ENCODE assay signal across 19 mouse cellular contexts in genomic region chr14:85738567-85738966, GRCm38 (mm10).
A peak's percentile ranks its signal among the peaks of the same experiment; 100 is the strongest.
DNase-seq lines count a peak whose midpoint lies in the region; ATAC-seq and TF ChIP-seq lines count a peak whose summit lies in the region.
"Had no signal": no experiment of that assay in that cellular context is flagged by ENCODE, and none has a peak within 500 bp of the region (broad histone marks: within the 10 kb centered on the region; RNA-seq: fewer than 3 reads in every experiment).

No protein-coding gene starts in this region.

- peak; percentile 7 for DNase-seq in kidney, postnatal 0 days (ENCODE audit: low spot score)
- no peak for DNase-seq in kidney, postnatal 36 days
- DNase-seq in brain, embryonic 14.5 days (ENCODE audit: low read depth): peak; percentile 20
- no peak for DNase-seq in cerebellum, adult 18-20 months
- DNase-seq in layer of hippocampus, adult 11-12 months (ENCODE audit: low spot score): no peak
- DNase-seq in layer of hippocampus, postnatal 10 days (ENCODE audit: low spot score in 2 of 2): no peak
- DNase-seq: adrenal gland, postnatal 10 days; cerebellum, adult 2 months; cerebellum, postnatal 14 days; embryo, embryonic 11 days; gastrocnemius, adult 2 months; gastrocnemius, postnatal 25 days; heart, postnatal 36 days had no signal

- H3K4me3 ChIP-seq in kidney, postnatal 0 days (replicated peaks; ENCODE audit: low read depth, low read length): no peak overlapping the region
- H3K4me3 ChIP-seq in intestine, postnatal 0 days (ENCODE audit: low read depth, low read length): no peak overlapping the region
- H3K4me3 ChIP-seq: embryonic facial prominence, embryonic 15.5 days; erythroblast, embryonic 14.5 days; forebrain, embryonic 10.5 days; gastrocnemius, adult 2 months; heart, embryonic 13.5 days had no signal

- no peak overlapping the region for H3K9ac ChIP-seq in kidney, postnatal 0 days (ENCODE audit: low read depth, low read length)
- no peak overlapping the region for H3K9ac ChIP-seq in intestine, postnatal 0 days (ENCODE audit: low read depth, low read length)
- H3K9ac ChIP-seq: embryonic facial prominence, embryonic 15.5 days; heart, embryonic 13.5 days had no signal

- no peak for ATAC-seq in kidney, postnatal 0 days (replicated peaks; ENCODE audit: low FRiP score, low read depth)
- ATAC-seq in intestine, postnatal 0 days: 0 out of 2 replicates have a peak, but pooled peaks have one; percentile 36
- ATAC-seq: forebrain, embryonic 14.5 days had no signal

- no peak for TF ChIP-seq POLR2A in brain, embryonic 14.5 days (IDR thresholded peaks at IDR 0.05; ENCODE audit: borderline replicate concordance, extremely low read depth, insufficient read depth, insufficient read length, poor library complexity, severe bottlenecking)

- no peak overlapping the region for H3K27ac ChIP-seq in kidney, postnatal 0 days
- H3K27ac ChIP-seq in intestine, postnatal 0 days (ENCODE audit: low read depth, low read length): no peak overlapping the region
- H3K27ac ChIP-seq: embryonic facial prominence, embryonic 15.5 days; forebrain, embryonic 10.5 days; gastrocnemius, adult 2 months; heart, embryonic 13.5 days had no signal

- H3K4me2 ChIP-seq in kidney, postnatal 0 days (ENCODE audit: low read length): no peak overlapping the region
- no peak overlapping the region for H3K4me2 ChIP-seq in intestine, postnatal 0 days (replicated peaks; ENCODE audit: low read depth)
- H3K4me2 ChIP-seq: embryonic facial prominence, embryonic 15.5 days; heart, embryonic 13.5 days had no signal

- H3K4me1 ChIP-seq in kidney, postnatal 0 days (replicated peaks; ENCODE audit: insufficient read depth, low read length): no peaks in the 10 kb centered on the region
- no peaks in the 10 kb centered on the region for H3K4me1 ChIP-seq in intestine, postnatal 0 days (replicated peaks; ENCODE audit: control insufficient read depth, insufficient read depth, low read length)
- H3K4me1 ChIP-seq: embryonic facial prominence, embryonic 15.5 days; heart, embryonic 13.5 days had no signal

- 58% methylated on average over 4 of the region's 4 CpGs for WGBS in kidney, postnatal 0 days
- WGBS in intestine, postnatal 0 days: 34% methylated on average over 4 of the region's 4 CpGs

- H3K27me3 ChIP-seq in kidney, postnatal 0 days (ENCODE audit: insufficient read depth, low read length): no peaks in the 10 kb centered on the region
- H3K27me3 ChIP-seq in intestine, postnatal 0 days (replicated peaks; ENCODE audit: control insufficient read depth, insufficient read depth, low read length): no peaks in the 10 kb centered on the region
- H3K27me3 ChIP-seq: embryonic facial prominence, embryonic 15.5 days; heart, embryonic 13.5 days had no signal

- no peaks in the 10 kb centered on the region for H3K9me3 ChIP-seq in kidney, postnatal 0 days (replicated peaks; ENCODE audit: low read length)
- H3K9me3 ChIP-seq in intestine, postnatal 0 days (ENCODE audit: control insufficient read depth): no peaks in the 10 kb centered on the region
- H3K9me3 ChIP-seq: embryonic facial prominence, embryonic 15.5 days; forebrain, embryonic 10.5 days; heart, embryonic 13.5 days had no signal

- H3K36me3 ChIP-seq in kidney, postnatal 0 days (ENCODE audit: insufficient read depth, low read length): no peaks in the 10 kb centered on the region
- no peaks in the 10 kb centered on the region for H3K36me3 ChIP-seq in intestine, postnatal 0 days (ENCODE audit: control insufficient read depth, insufficient read depth)
- H3K36me3 ChIP-seq: embryonic facial prominence, embryonic 15.5 days; forebrain, embryonic 10.5 days; heart, embryonic 13.5 days had no signal

- no peak for TF ChIP-seq CTCF in kidney, postnatal 0 days (IDR thresholded peaks at IDR 0.05; ENCODE audit: low read depth)
- no peak for TF ChIP-seq CTCF in brain, embryonic 14.5 days (IDR thresholded peaks at IDR 0.05; ENCODE audit: borderline replicate concordance, extremely low read depth, insufficient read depth, insufficient read length)
- TF ChIP-seq CTCF in intestine, postnatal 0 days (IDR thresholded peaks at IDR 0.05; ENCODE audit: low read depth): no peak

Comparison
In these comparisons a context has a peak if more than half of its experiments do, and no peak if none do; other contexts are left out.
1. DNase-seq: peak in kidney, postnatal 0 days (single experiment) and brain, embryonic 14.5 days (single experiment); none in kidney, postnatal 36 days (0 of 2), cerebellum, adult 18-20 months (0 of 2), layer of hippocampus, adult 11-12 months (single experiment) and layer of hippocampus, postnatal 10 days (0 of 2).